Mouse (Mus musculus) midbrain, embryonic 15.5 days (tissue): ENCODE data around the gene Mindy4b-ps. TPM values are rescaled to one million over a fixed set of nuclear protein-coding genes. Genes with fewer than 3 reads are reported as not detected.
"Not testable (repeated sequence)": the region's sequence is repeated elsewhere in the genome, so short reads cannot be mapped to it uniquely, and the experiment has no call there.

ENCODE experiments used
- ATAC-seq: fragments of 200-750 bp; cut with Nextera tagmentation; replicated peaks from 2 replicates; pipeline ENCODE4 v1.8.0; 2017; ENCODE audit warnings: moderate TSS enrichment
- H3K27ac ChIP-seq: fragments of 300-500 bp; sonication (generic); 2 replicates; pipeline ENCODE4 v1.5.1; 2015; ENCODE audit warnings: mild to moderate bottlenecking, inconsistent platforms
- H3K27me3 ChIP-seq: fragments of 300-500 bp; sonication (generic); replicated peaks from 2 replicates; pipeline ENCODE4 v1.6.1; 2015; ENCODE audit warnings: inconsistent platforms
- H3K36me3 ChIP-seq: fragments of 300-500 bp; sonication (generic); replicated peaks from 2 replicates; pipeline ENCODE4 v1.6.1; 2015; ENCODE audit warnings: inconsistent platforms
- H3K4me1 ChIP-seq: fragments of 300-500 bp; sonication (generic); 2 replicates; pipeline ENCODE4 v1.6.1; 2015; ENCODE audit warnings: inconsistent platforms
- H3K4me2 ChIP-seq: fragments of 300-500 bp; sonication (generic); 2 replicates; pipeline ENCODE4 v1.6.1; 2015; ENCODE audit warnings: inconsistent platforms, mild to moderate bottlenecking, moderate library complexity
- H3K4me3 ChIP-seq: fragments of 300-500 bp; sonication (generic); 2 replicates; pipeline ENCODE4 v1.5.1; 2015; ENCODE audit warnings: mild to moderate bottlenecking, inconsistent platforms
- H3K9ac ChIP-seq: fragments of 300-500 bp; sonication (generic); 2 replicates; pipeline ENCODE4 v1.6.1; 2015; ENCODE audit warnings: mild to moderate bottlenecking, inconsistent platforms
- H3K9me3 ChIP-seq: fragments of 300-500 bp; sonication (generic); 2 replicates; pipeline ENCODE4 v1.6.1; 2016; ENCODE audit warnings: inconsistent platforms
- WGBS: fragments of 180-500 bp; shearing (Covaris S2); methylation state at CpG from one replicate; pipeline ENCODE4 v1.1.7; 2015; ENCODE audit warnings: mixed read lengths; 5-methylcytosine and 5-hydroxymethylcytosine counted together
- polyA plus RNA-seq: library from polyadenylated mRNA; unstranded; fragments of >200 nt; fragmentation: Nextera tagmentation; extraction: Ambion mirVana; gene quantifications from 2 replicates; pipeline ENCODE4 v1.2.1, GENCODE M21; 2015

Mindy4b-ps gene
- polyA plus RNA-seq, result 0.08 and 0.14 TPM in 2 replicates

DNA sequence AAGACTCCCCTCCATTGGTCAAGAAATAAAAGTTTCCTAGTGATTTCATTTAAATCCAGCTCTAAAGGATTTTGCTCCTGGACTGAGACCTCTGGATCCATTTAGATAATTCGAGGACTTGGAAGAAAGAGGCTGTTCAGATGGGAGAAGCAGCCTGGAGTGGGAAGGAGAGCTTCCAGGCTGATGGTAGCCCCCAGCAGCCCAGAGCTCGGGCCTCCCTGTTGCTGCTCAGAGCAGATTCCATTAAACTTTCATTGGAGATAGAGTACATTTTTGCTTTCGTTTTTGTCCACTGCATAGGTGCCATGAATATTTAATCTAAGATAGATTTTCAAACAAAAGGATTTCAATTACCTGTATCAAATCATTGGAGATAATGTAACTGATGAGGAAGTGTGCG lies at the start of gene Mindy4b-ps:
TSS of gene Mindy4b-ps (minus strand) at position 101 of the 400 bp plus-strand sequence.
- Histone ChIP-seq H3K27me3 (peaks cover 3% of the 10 kb centered on the region), H3K4me3 (no peak within 1 kb of the TSS), H3K9ac (no peak within 1 kb of the TSS), H3K36me3 (no peaks in the 10 kb centered on the region), H3K27ac (no peak within 1 kb of the TSS), H3K9me3 (no peaks in the 10 kb centered on the region), H3K4me1 (no peaks in the 10 kb centered on the region), H3K4me2 (no peak within 1 kb of the TSS)
- WGBS, result 63% methylated on average over 4 of the region's 4 CpGs
- ATAC-seq, result no peak

DNA sequence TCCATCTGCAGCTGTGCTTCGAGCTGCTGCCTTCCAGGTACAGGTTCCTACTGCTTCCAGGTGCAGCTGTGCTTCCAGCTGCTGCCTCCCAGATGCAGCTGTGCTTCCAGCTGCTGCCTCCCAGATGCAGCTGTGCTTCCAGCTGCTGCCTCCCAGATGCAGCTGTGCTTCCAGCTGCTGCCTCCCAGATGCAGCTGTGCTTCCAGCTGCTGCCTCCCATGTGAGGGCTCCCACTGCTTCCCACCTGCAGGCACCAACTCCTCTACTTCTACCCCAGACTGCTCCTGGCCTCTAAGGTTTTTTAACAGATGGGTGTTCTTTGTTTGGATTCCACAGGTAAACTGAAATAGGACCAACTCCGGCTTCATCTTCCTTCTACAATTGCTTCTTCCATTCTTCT lies 49.8 kb upstream of the Mindy4b-ps start:
- not testable (repeated sequence) for H3K27me3 ChIP-seq, H3K27ac ChIP-seq, H3K4me1 ChIP-seq, H3K9me3 ChIP-seq, H3K9ac ChIP-seq, H3K36me3 ChIP-seq, H3K4me3 ChIP-seq, H3K4me2 ChIP-seq, ATAC-seq
- WGBS, result 88% methylated on average over 2 of the region's 2 CpGs

DNA sequence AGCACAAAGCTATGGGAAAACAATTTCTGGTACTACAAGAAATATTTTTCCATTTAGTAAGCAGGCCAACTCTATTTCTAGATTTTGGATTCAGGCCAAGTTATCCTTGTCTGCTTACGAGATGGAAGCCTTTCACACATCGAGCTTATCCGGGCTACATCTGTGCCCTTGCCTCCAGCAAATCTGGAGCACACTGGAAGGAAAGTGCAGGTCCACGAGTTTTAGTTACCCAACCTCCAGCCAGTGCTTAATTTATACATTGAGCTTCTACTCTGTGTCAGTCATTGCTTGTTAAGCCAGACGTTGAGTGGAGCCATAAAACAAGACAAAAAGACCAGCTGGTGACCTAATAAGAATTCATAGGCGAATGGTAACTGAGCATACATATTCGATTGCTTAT lies 43.6 kb upstream of the Mindy4b-ps start:
- no peaks in the 10 kb centered on the region for H3K9me3 ChIP-seq
- no peak overlapping the region for H3K4me3 ChIP-seq
- H3K4me2 ChIP-seq, result no peak overlapping the region
- H3K27ac ChIP-seq, result no peak overlapping the region
- H3K9ac ChIP-seq, result no peak overlapping the region
- H3K36me3 ChIP-seq, result no peaks in the 10 kb centered on the region
- WGBS, result 36% methylated on average over 7 of the region's 7 CpGs
- ATAC-seq, result 0 out of 2 replicates have a peak, but pooled peaks have one; percentile 54
- H3K4me1 ChIP-seq, result no peaks in the 10 kb centered on the region
- H3K27me3 ChIP-seq, result no peaks in the 10 kb centered on the region

DNA sequence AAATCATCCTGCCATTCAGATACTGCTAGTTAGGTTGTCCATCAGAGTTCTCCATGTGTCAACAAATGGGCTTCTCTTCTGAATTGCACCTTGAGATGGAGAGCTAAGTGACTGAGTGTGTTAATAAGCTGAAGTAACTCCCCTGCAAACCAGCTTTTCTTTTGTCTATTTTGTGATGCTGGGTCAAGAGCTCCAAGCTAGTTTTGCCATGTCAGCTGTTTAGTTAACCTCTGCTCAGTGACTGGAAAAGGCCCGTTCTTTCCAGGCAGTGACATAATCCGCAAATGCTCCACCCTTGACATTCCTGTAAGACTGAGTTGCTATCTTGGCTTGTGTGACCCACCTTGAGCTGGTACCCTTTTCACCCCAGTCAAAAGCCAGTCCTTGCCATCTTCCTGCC lies 40.9 kb upstream of the Mindy4b-ps start:
- no peaks in the 10 kb centered on the region for H3K9me3 ChIP-seq
- no peaks in the 10 kb centered on the region for H3K27me3 ChIP-seq
- ATAC-seq, result no peak
- H3K4me1 ChIP-seq, result no peaks in the 10 kb centered on the region
- no peak overlapping the region for H3K4me2 ChIP-seq
- H3K4me3 ChIP-seq, result no peak overlapping the region
- H3K9ac ChIP-seq, result no peak overlapping the region
- 65% methylated on average over 2 of the region's 2 CpGs for WGBS
- no peaks in the 10 kb centered on the region for H3K36me3 ChIP-seq
- H3K27ac ChIP-seq, result no peak overlapping the region

DNA sequence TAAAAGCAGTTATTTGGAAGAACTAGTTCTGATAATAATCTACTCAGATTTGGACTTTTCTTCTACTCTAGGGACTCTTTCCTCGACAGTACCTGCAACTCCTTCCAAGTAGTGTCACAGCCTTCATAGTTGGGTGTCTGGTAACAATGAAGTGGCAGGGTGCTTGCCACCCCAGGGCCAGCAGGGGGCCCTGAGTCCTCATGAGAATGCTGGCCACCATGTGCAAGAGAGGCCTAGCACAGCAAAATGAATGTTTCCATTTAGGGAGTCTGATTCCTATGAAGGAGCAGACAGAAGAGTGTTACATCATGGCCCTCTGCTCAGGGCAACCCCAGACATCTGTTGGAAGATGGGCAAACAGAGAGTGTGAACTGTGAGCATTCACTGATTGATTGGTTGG lies 21.3 kb upstream of the Mindy4b-ps start:
- no peak overlapping the region for H3K4me3 ChIP-seq
- H3K4me1 ChIP-seq, result no peaks in the 10 kb centered on the region
- H3K27me3 ChIP-seq, result no peaks in the 10 kb centered on the region
- H3K4me2 ChIP-seq, result no peak overlapping the region
- no peak overlapping the region for H3K9ac ChIP-seq
- WGBS, result 76% methylated on average over 1 of the region's 1 CpGs
- no peak overlapping the region for H3K27ac ChIP-seq
- no peak; the same call in 1 of the 2 replicates for ATAC-seq
- H3K9me3 ChIP-seq, result no peaks in the 10 kb centered on the region
- no peaks in the 10 kb centered on the region for H3K36me3 ChIP-seq

DNA sequence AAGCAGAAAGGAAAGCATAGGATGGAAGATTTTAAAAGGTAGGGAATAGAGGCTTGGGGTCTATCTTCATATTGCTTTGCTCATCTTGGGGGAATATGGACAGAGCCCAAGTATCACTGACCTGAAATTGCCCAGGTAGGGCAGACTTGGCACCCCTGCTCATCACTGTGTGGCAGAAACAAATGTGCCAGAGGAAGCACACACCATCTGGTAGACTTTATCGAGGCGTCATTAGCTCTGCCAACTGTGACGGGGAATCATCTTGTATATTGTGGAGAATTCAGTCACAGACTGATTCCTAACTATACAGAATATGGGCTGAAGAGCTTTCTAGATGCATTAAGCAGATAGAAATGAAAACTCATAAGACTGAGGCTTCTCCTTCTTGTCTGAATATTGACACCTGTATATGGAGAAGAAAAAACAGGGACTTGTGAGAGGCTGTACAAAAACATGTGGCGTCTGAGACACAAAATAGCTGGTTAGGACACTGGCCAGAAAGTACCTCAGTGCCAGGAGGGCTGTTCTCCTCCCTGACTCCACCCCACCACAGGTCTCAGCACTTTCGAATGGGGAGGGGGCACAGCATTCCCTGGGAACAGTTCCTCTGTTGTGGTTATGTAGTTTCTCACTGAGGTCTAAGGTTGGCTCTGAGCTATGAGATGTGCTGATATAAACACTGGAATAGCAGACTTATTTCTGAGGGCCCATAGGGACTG lies 11.5 kb upstream of the Mindy4b-ps start:
- ATAC-seq, result no peak
- H3K4me3 ChIP-seq, result no peak overlapping the region
- H3K4me2 ChIP-seq, result no peak overlapping the region
- H3K4me1 ChIP-seq, result no peaks in the 10 kb centered on the region
- 88% methylated on average over 5 of the region's 5 CpGs for WGBS
- H3K9ac ChIP-seq, result no peak overlapping the region
- no peaks in the 10 kb centered on the region for H3K36me3 ChIP-seq
- peaks cover 4% of the 10 kb centered on the region for H3K27me3 ChIP-seq
- H3K27ac ChIP-seq, result no peak overlapping the region
- no peaks in the 10 kb centered on the region for H3K9me3 ChIP-seq

DNA sequence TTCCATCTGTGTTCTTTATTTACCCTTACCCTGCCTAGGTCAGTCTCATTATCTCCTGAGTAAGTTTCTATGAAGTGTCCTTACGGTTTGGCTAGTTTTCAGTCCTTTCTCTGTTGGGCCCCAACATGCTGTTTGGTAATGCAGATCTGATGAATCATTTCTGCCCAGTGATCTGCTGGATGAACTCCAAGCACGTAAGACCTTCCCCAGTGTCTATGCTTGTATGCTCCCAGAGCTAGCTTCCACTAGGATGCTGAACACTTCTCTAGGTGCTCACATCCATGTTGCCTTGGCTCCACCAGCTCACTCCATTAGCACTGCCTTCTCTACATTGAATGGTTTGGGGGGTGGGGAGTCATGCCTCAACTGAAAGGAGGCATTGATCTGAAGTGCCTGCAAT lies 10.8 kb upstream of the Mindy4b-ps start:
- H3K9me3 ChIP-seq, result no peaks in the 10 kb centered on the region
- no peak overlapping the region for H3K4me3 ChIP-seq
- H3K36me3 ChIP-seq, result no peaks in the 10 kb centered on the region
- no peaks in the 10 kb centered on the region for H3K4me1 ChIP-seq
- no peak overlapping the region for H3K9ac ChIP-seq
- ATAC-seq, result no peak
- no peak overlapping the region for H3K4me2 ChIP-seq
- peaks cover 9% of the 10 kb centered on the region for H3K27me3 ChIP-seq
- 79% methylated on average over 2 of the region's 2 CpGs for WGBS
- no peak overlapping the region for H3K27ac ChIP-seq

DNA sequence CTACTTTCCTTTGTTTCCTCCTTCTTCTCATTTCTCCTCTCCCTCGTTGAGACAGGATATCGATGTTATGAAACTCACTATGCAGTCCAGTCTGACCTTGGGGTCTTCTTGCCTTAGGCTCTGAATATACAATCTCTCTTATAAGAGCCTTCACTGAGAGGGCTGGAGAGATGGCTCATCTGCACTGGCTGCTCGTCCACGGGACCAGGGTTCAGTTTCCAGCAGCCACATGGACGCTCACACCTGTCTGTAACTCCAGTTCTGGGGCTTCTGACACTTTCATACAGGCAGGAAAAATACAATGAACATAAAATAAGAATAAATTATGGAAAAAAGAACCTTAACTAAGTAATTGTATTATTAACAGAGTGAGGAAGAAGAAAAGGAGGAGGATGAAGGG lies 9.5 kb upstream of the Mindy4b-ps start:
- H3K36me3 ChIP-seq, result no peaks in the 10 kb centered on the region
- H3K4me2 ChIP-seq, result no peak overlapping the region
- no peak overlapping the region for H3K27ac ChIP-seq
- peaks cover 11% of the 10 kb centered on the region for H3K27me3 ChIP-seq
- no peak overlapping the region for H3K9ac ChIP-seq
- no peaks in the 10 kb centered on the region for H3K9me3 ChIP-seq
- 93% methylated on average over 5 of the region's 5 CpGs for WGBS
- no peak overlapping the region for H3K4me3 ChIP-seq
- no peaks in the 10 kb centered on the region for H3K4me1 ChIP-seq
- ATAC-seq, result no peak

DNA sequence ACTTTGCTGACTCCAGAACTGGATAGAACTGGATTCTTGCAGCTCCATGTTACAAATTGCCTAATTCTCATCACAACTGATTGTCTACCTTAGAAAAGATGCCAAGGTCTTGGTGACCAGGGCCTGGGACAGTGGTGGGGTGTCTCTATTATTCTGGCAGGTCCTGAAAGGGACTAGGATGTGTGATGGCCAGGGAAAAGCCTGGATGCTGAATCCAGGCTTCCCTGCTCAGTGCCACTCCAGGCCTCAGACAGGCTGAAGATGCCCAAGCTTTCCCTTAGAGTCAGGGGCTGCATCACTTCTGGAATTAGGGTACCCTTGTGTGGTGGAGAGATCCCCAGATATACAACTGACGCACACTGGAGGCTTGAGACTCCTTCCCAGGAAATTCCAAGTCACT lies 7.8 kb upstream of the Mindy4b-ps start:
- Histone ChIP-seq H3K36me3 (no peaks in the 10 kb centered on the region), H3K4me3 (no peak overlapping the region), H3K4me2 (no peak overlapping the region), H3K9ac (no peak overlapping the region), H3K9me3 (no peaks in the 10 kb centered on the region), H3K27ac (no peak overlapping the region), H3K4me1 (no peaks in the 10 kb centered on the region), H3K27me3 (peaks cover 11% of the 10 kb centered on the region)
- 97% methylated on average over 1 of the region's 1 CpGs for WGBS
- ATAC-seq, result no peak

DNA sequence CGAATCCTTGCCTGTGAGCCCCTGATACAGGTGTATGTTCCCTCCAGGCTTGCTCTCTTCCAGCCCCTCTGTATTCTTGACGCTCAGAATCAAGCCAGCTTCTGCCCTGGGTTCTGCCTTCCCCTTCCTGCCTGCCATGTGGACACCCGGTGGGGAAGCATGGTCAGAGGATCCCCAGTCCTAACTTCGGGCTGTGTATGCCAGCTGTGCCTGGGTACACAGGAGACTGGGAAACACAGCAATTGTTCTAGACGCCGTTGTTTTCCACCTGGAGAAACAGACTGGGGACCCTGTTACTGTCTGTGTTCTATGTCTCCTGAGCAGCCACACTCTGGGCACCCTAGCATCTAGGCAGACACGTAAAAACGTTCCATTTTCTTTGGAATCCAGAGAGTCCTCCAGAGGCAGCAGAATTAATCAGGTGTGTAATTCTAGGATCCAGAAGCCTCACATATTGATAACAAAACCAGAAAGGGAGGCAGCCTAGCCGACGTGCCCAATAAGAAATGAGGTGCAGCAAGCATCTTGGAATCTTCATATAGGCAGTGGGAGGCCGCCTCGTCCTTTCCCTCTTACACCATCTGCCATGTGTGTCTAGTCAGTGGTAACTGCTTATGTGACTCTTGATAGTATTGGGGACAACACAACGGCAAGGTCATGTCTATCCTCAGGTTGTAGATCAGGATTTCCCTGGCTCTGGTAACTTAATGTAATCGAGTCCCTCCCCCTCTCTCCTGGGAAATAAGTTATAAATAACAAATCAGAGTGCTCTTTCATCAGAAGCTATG lies 6.4 kb upstream of the Mindy4b-ps start:
- no peak overlapping the region for H3K4me2 ChIP-seq
- H3K4me3 ChIP-seq, result no peak overlapping the region
- no peak; the same call in 1 of the 2 replicates for ATAC-seq
- no peak overlapping the region for H3K27ac ChIP-seq
- 76% methylated on average over 14 of the region's 14 CpGs for WGBS
- no peaks in the 10 kb centered on the region for H3K4me1 ChIP-seq
- H3K9me3 ChIP-seq, result no peaks in the 10 kb centered on the region
- peaks cover 11% of the 10 kb centered on the region for H3K27me3 ChIP-seq
- no peaks in the 10 kb centered on the region for H3K36me3 ChIP-seq
- no peak overlapping the region for H3K9ac ChIP-seq

DNA sequence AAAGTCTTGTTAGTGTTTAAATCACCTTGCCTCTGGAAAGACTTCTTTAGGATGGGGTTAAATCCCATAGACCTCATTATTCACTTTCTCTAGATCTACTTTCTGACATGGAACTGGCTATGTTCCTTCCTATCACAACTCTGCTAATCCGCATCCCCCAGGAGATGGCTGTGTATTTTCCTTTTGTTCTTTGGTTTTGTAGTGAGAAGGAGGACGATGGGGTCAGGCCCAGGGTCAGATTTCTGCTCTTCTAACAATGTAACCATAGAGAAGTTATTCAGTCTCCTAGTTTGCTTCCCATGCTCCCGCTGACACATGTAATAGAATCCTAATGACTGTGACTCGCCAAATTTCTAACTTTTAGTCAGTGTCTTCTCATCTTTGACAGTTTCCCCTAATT lies 4.2 kb upstream of the Mindy4b-ps start:
- Histone ChIP-seq H3K9me3 (no peaks in the 10 kb centered on the region), H3K4me1 (no peaks in the 10 kb centered on the region), H3K27ac (no peak overlapping the region), H3K36me3 (no peaks in the 10 kb centered on the region), H3K4me3 (no peak overlapping the region), H3K4me2 (no peak overlapping the region), H3K27me3 (peaks cover 11% of the 10 kb centered on the region), H3K9ac (no peak overlapping the region)
- ATAC-seq, result no peak
- WGBS, result 7% methylated on average over 4 of the region's 4 CpGs

DNA sequence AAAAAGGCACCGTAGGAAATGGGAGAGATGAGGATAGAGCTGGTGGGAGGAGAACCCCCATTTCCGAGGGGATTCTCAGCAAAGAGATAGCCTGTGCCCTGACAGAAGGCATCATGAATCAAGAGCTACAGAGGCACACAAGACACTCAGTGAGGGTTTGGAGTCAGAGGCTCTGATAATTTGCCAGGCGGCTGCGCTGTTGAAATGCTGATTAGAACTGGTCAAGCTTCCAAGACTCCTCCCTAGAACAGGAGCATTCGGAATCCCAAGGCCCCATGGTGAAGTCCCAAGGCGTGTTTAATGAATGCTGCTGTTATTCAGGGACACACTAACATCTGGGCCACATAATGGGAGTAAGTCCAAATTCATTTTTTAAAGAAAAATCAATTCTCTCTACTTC lies 4.8 kb downstream of the Mindy4b-ps start:
- peak; percentile 31; the same call in 1 of the 2 replicates for ATAC-seq
- Histone ChIP-seq H3K36me3 (no peaks in the 10 kb centered on the region), H3K9ac (no peak overlapping the region), H3K27ac (no peak overlapping the region), H3K4me1 (no peaks in the 10 kb centered on the region), H3K9me3 (no peaks in the 10 kb centered on the region), H3K4me2 (no peak overlapping the region), H3K4me3 (no peak overlapping the region), H3K27me3 (peaks cover 3% of the 10 kb centered on the region)
- 25% methylated on average over 6 of the region's 6 CpGs for WGBS
